Mouse (Mus musculus) left cerebral cortex, postnatal 10 days (tissue): ENCODE measurements at regions not wholly inside any gene's neighbourhood (a gene's known extent, or its start where the extent isn't known, plus 50 kb on each side); places are given as distances from the start of the nearest gene placed in this dataset.

Experiments
- DNase-seq, 2 experiments: peaks; one replicate each; pipeline ENCODE4 v3.0.0; 2021 to 2022; ENCODE audit warnings: low spot score in 2 of 2, mixed read lengths in 1 of 2; ENCODE audit errors: extremely low spot score in 1 of 2
- intact Hi-C: fragments of 180-260 bp; cut with DNase I; formaldehyde crosslinking; loops from one replicate; pipeline ENCODE4 v1.15.1; 2025

DNA sequence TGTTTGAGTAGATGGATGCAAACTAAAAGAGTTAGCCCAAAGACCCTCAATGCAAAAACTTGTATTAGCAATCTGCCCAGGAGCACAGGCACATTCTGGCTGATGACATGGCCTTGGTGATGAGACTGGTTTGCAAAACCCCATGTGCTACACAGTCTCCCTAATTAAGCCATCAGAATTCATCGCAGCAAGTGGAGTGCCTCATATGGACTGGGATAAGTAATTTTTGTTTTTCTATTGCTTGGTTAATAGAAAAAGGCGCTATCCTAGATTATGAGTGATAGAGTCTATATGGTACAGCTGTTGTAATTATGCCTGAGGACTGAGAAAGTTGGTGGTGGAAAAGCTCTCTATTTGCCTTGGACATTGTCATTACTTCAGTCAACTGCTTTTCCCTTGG lies 155.2 kb upstream of the Robo1 start:
- intact Hi-C loops, result no loop called here
- no peak for DNase-seq

DNA sequence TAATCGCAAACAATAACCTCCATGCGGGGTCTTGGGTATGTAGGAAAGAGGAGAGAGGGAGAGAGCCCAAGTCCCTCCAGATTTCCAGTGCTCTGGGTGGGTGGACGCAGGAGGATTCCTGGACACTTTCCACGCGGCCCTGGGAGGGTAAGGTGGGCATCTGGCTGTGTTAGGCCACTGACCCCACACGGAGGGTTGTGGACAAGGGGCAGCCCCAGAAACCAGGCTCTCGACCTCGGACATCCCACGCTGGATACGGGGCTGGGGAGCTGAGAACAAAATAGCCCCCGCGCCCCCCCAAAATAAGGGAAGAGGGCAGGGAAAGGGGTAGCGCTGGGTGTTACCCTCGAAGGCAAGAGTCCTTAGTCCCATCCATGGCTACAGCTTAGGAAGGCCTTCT lies 150.2 kb upstream of the Robo1 start:
- intact Hi-C loops, result no loop called here
- DNase-seq, result peak in 1 of 2 experiments; percentile 13

DNA sequence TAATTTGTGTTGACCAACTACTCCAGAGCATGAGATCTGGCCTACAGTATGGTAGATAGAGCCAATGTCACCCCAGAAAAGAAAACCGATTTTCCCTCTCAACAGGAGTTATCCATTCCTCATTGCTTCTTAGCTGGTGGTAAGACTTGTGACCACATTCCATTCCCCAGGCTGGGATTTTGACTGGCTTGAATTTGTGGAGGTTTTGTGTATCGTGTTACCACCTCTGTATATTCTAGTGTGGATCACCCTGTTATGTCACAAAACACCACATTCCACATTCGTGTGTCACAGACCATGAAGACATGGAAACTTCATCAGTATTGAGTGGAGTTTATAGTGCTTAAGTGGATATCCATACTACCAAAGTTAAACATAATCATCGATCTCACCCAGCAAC lies 148.7 kb upstream of the Robo1 start:
- DNase-seq, result no peak
- intact Hi-C loops, result no loop called here

DNA sequence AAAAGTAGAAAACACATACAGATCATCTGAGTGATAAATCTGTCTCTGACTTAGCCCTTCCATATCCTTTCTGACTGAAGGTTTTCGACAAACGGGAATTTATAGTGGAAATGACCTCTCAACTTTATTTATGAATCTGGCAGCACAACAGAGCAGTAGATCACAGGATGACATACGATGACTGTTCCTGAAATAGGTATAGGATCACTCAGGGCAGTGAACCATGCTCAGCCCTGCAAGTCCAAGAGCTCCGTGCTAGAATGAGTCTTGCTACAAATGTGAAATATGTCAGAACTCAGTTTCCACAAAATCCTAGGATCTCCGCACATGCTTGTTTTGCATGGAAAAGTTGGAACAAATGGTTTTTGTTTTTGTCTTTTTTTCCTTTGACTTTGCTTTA lies 132.4 kb upstream of the Robo1 start:
- intact Hi-C loops, result no loop called here
- no peak for DNase-seq

DNA sequence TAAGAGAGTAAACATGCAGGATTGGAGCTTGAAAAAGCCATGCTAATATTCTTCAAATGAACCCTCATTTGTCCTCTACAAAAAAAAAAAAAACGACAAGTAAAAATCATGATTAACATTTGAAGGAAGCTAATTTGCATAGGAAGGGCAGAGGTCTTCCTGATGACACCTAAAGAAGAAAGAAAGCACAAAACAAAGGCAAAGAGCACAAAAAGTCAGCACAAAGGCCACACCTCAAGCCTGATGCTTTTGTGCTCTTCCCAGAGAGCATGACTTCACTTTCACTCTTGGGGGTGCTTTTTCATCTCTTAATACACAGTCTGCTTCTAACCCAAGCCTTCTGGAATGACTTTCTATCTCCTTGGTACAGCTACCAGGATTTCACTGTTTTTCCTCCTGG lies 113.8 kb upstream of the Robo1 start:
- intact Hi-C loops, result no loop called here
- DNase-seq, result no peak

DNA sequence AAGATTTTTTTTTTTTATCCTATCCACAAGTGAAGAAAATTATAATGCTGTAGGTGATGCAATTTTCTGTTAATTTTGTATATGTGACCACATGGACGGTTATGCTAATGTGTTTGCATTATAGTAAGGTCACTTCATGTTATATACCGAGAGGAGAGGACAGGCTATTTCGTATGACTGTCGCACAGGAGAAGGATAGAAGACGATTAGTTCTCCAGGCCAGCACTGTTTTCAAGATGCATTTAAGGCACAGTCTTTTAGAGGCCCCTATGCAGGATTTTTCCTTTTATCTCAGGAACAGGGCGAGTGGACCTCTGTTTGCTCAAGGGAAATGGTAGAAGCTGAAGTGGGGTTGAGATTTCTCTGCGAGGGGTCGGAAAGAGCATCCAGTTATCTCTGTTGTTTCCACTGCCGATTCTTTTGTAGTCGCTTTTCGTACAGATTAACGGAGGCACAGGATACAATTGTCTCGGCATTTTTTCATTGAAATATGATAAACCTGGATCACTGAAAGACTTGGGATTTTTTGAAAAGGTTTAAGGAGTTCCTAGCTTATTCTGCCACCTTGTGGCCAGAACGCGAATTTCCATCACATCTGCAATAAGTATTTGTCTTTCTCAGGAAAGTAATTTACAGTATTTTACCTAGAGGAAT lies 92.6 kb upstream of the Robo1 start:
- intact Hi-C loops, result loop anchor here (2.0 to 5.0 kb wide), 2 partner anchors 767 to 965 kb away; no protein-coding TSS in a partner anchor
- peak; percentile 61 to 75 for DNase-seq

DNA sequence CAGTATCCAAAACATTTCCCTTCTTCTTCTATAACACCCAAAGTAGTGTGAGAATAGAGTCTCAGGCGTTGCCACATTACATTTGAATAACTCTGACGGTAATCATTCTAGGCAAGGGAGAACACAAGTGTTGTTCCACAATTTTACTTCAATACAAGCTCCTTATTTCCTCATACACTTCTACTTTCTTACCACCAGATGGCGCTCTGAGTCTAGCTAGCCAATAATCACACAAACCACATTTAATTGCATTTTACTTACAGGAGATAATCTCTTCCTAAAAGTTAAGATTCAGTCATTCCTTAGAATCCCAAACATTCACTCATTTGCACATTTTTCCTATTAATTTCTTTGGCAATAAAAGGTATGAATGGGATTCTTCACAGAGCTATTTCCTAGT lies 90.1 kb upstream of the Robo1 start:
- intact Hi-C loops, result loop anchor here (5.0 kb wide), 1 partner anchor 764 kb away; no protein-coding TSS in a partner anchor
- DNase-seq, result peak in 1 of 2 experiments; percentile 19

DNA sequence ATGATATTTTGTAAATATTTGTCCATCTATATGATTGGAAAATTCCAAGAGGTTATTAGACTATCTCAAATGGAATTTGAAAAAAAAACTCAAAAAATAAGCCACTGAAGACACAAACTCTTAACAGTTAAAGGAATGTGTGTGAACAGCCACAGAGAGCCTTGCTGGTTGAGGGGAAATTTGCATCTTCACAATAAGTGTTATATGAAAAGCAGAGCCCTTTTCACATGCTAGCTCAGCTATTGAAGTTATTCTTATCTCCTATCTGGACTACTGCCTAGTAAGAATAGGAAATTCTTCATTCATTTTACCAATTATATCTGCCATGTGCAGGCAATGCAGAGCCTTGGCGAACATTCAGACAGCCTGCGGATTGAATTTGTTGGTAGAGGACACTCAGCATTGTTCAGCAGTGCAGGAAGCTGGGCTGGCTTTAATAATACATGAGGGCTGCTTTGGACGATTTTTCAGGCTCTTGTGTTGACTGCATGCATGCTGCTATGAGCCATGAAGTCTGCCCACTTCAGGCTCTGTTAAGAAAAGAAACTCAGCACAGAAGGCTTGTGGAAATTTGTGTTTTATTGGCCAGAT lies 86.1 kb upstream of the Robo1 start:
- peak in 1 of 2 experiments; percentile 34 for DNase-seq
- intact Hi-C loops, result loop anchor here (10.0 kb wide), 2 partner anchors 123 to 383 kb away; no protein-coding TSS in a partner anchor

DNA sequence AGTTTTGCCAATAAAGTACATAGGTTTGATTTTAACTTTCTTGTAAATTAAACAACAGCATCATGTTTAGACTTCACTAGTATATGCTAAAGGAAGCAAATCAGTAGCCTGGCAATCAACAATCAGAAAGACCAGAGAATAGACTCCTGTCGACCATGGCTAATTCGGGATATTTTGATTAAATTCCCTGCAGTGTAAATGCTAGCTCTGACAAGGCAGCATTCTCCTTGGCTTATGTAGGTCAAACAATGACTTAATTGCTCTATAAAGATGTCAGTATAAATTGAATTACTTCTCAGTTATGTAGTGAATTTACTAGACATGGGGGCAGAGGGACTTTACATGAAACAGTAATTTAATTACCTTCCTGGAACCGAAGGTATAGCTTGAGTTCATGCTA lies 84.2 kb upstream of the Robo1 start:
- DNase-seq, result no peak

DNA sequence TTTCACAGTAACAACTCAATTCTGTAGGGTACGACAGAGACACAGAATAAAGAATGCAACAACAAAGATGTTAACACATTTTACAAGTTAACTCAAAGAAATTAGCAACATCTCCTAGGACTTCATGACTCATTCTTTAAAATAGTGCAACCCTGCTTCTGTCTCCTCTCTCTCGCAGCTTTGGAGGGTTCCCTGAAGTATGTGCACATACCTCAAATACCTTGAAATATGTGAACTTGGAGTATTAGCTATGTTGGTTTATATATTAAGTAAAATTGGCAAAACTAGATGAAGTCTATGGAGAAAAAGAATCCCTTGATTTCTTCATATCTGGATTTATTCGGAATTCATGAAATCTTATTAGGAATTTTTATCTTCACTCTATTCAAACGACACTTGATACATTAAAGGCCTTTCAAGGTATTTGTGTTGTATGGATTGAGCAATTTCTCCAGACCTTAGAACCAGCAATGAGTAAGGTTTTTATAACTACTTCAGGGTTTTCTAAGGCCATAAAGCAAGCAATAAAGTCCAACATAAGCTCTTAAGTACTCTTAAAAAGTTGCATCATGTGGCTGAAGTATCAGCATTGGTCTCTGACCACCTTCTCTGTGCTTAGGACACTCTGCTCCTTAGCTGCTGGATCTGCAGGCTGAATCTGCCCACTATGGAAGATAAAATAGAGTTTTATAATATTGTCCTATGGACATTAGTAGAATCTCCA lies 82.8 kb upstream of the Robo1 start:
- no peak for DNase-seq
- intact Hi-C loops, result loop anchor here (10.0 kb wide), 2 partner anchors 119 to 379 kb away; no protein-coding TSS in a partner anchor

More for the DNA sequence above, 84.2 kb upstream of the Robo1 start:
- intact Hi-C loops, result loop anchor here (10.0 kb wide), 2 partner anchors 121 to 381 kb away; no protein-coding TSS in a partner anchor

DNA sequence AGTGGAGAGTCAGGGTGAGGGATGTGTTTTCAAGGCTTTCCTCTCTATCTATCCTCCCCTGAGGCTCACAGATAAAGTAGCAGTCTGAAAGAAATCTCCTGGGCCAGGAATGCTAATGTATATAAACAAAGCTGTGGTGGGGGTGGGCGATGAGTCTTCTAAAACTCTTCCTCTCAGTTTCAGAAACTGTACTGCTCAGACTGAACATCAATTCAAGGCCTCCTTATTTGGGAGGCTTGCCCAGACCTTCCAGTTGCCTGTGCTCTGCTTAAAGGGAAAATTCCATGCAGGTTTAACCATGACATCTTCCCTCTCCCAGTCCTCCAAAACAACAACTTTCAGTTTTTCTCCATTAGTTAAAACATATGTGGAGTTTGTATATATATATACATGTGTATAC lies 73.7 kb upstream of the Robo1 start:
- intact Hi-C loops, result no loop called here
- DNase-seq, result no peak

DNA sequence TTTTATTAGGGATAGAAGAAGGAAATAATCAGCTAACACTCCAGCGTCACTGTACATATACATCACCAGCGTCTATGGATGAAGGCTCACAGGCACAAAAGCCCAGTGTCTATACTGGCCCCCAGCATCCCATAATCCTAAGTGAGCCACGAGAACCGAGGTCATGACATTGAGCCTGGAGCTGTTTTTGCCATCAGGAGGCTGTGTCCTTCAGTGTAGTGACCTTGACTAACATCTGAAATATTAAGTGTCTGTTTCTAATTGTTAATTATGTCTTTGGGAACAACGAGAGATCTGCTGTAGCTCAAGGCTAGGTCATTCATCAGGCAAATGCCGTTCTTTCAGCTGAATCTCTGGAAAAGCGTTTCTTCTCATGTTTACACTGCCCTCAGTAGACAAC lies 68.5 kb upstream of the Robo1 start:
- DNase-seq, result no peak
- intact Hi-C loops, result no loop called here

DNA sequence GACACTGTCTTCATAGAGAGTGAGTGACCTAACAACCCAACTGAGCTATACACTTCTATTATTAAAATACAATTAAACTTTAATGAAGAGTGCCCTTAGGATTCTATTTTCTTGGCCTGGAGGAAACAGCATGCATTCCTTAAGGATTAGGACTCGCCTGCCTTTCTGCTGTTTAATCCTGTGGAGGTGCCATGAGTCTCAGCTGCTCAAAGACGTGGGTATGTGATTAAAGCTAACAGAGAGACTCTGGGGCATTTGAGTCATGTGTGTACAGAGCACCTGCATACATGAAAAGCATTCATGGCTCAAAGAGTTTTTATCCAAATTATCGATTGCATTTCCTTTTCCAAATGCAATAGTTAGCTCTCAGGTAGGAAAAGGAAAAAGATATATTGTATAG lies 51.7 kb upstream of the Robo1 start:
- intact Hi-C loops, result no loop called here
- DNase-seq, result no peak
